Mouse (Mus musculus) CH12.LX (cell line): ENCODE results near the gene Itpr3. TPM values are rescaled to one million over a fixed set of nuclear protein-coding genes. Genes with fewer than 3 reads are reported as not detected.

Source experiments
- DNase-seq: peaks from one replicate; pipeline ENCODE4 v3.0.0-alpha.2; 2013; ENCODE audit errors: extremely low read depth
- H3K27ac ChIP-seq: 2 replicates; pipeline ENCODE4 v1.5.1; 2012; ENCODE audit warnings: low read depth, mild to moderate bottlenecking, control low read depth, moderate library complexity; ENCODE audit not compliant: insufficient read depth
- H3K27me3 ChIP-seq: replicated peaks from 2 replicates; pipeline ENCODE3; 2012; ENCODE audit warnings: inconsistent platforms
- H3K36me3 ChIP-seq, 2 experiments: replicated peaks in 1 of 2; 2 replicates each; pipeline versions ENCODE3 to v1.6.1; 2012; ENCODE audit warnings: inconsistent platforms in 1 of 2, low read length in 1 of 2, mild to moderate bottlenecking in 1 of 2, mixed read lengths in 1 of 2, moderate library complexity in 1 of 2; ENCODE audit not compliant: control insufficient read depth in 1 of 2, insufficient read depth in 1 of 2
- H3K4me1 ChIP-seq, 2 experiments: 2 replicates each; pipeline ENCODE4 v1.6.1; 2012; ENCODE audit warnings: inconsistent platforms in 1 of 2, moderate library complexity in 1 of 2; ENCODE audit not compliant: insufficient read depth in 2 of 2, control insufficient read depth in 1 of 2
- H3K4me2 ChIP-seq: 2 replicates; pipeline ENCODE4 v1.6.1; 2012; ENCODE audit warnings: low read depth, mild to moderate bottlenecking, control low read depth; ENCODE audit not compliant: poor library complexity, insufficient read depth, severe bottlenecking
- H3K4me3 ChIP-seq, 3 experiments: fragments of 150-350 bp in 1 of 3; sonication (generic) in 1 of 3; replicated peaks in 1 of 3; 2 replicates each; pipeline versions ENCODE3 to v1.5.1; 2011 to 2012; ENCODE audit warnings: low read depth in 2 of 3, low read length in 2 of 3, mild to moderate bottlenecking in 2 of 3, moderate library complexity in 2 of 3, control low read depth in 1 of 3, improper control_type of control experiment in 1 of 3, inconsistent platforms in 1 of 3, mixed read lengths in 1 of 3; ENCODE audit not compliant: poor library complexity in 1 of 3
- H3K79me2 ChIP-seq: replicated peaks from 2 replicates; pipeline ENCODE4 v1.6.1; 2012; ENCODE audit warnings: mild to moderate bottlenecking, moderate library complexity; ENCODE audit not compliant: control insufficient read depth, poor library complexity, insufficient read depth, severe bottlenecking; ENCODE audit errors: extremely low read depth
- H3K9ac ChIP-seq: 2 replicates; pipeline ENCODE4 v1.6.1; 2012; ENCODE audit warnings: low read depth, mild to moderate bottlenecking, control low read depth, moderate library complexity; ENCODE audit not compliant: insufficient read depth
- H3K9me3 ChIP-seq: replicated peaks from 2 replicates; pipeline ENCODE3; 2012; ENCODE audit warnings: low read length, inconsistent platforms, mixed read lengths
- BHLHE40 ChIP-seq: IDR thresholded peaks from 2 replicates; pipeline ENCODE4 v1.6.1; 2011; ENCODE audit warnings: mild to moderate bottlenecking, low read depth, low read length, improper control_type of control experiment
- CHD1 ChIP-seq: IDR thresholded peaks from 2 replicates; pipeline ENCODE4 v1.6.1; 2012; ENCODE audit warnings: low read depth, low read length, improper control_type of control experiment, inconsistent platforms
- CHD2 ChIP-seq: IDR thresholded peaks from 2 replicates; pipeline ENCODE4 v1.6.1; 2011; ENCODE audit warnings: low read length, improper control_type of control experiment
- CTCF ChIP-seq, 2 experiments: IDR thresholded peaks in 1 of 2; conservative IDR thresholded peaks in 1 of 2; 2 replicates each; pipeline ENCODE4 v1.5.1; 2011 to 2012; ENCODE audit warnings: low read depth in 2 of 2, low read length in 2 of 2, improper control_type of control experiment in 1 of 2, inconsistent platforms in 1 of 2, mild to moderate bottlenecking in 1 of 2, moderate library complexity in 1 of 2
- E2F4 ChIP-seq: IDR thresholded peaks from 2 replicates; pipeline ENCODE4 v1.6.1; 2011; ENCODE audit warnings: low read depth, low read length, improper control_type of control experiment; ENCODE audit not compliant: insufficient replicate concordance
- ELF1 ChIP-seq: IDR thresholded peaks from 2 replicates; pipeline ENCODE4 v1.6.1; 2014; ENCODE audit warnings: low read depth, mild to moderate bottlenecking, inconsistent platforms, low read length, improper control_type of control experiment
- EP300 ChIP-seq: IDR thresholded peaks from 2 replicates; pipeline ENCODE4 v1.6.1; 2011; ENCODE audit warnings: low read length, improper control_type of control experiment
- ETS1 ChIP-seq: conservative IDR thresholded peaks from 2 replicates; pipeline ENCODE4 v1.6.1; 2012; ENCODE audit warnings: low read depth, mild to moderate bottlenecking, inconsistent platforms, low read length, improper control_type of control experiment, moderate library complexity
- GABPA ChIP-seq: IDR thresholded peaks from 2 replicates; pipeline ENCODE4 v1.6.1; 2012; ENCODE audit warnings: low read depth, low read length, improper control_type of control experiment, inconsistent platforms; ENCODE audit not compliant: insufficient replicate concordance
- HCFC1 ChIP-seq: IDR thresholded peaks from 2 replicates; pipeline ENCODE4 v1.6.1; 2012; ENCODE audit warnings: low read depth, mild to moderate bottlenecking, inconsistent platforms, low read length, improper control_type of control experiment
- IRF4 ChIP-seq: IDR thresholded peaks from 2 replicates; pipeline ENCODE4 v1.6.1; 2014; ENCODE audit warnings: low read depth, mild to moderate bottlenecking, inconsistent platforms, low read length, improper control_type of control experiment
- JUN ChIP-seq: IDR thresholded peaks from 2 replicates; pipeline ENCODE4 v1.6.1; 2011; ENCODE audit warnings: low read depth, mild to moderate bottlenecking, low read length, improper control_type of control experiment, moderate library complexity; ENCODE audit not compliant: insufficient read depth
- JUND ChIP-seq: conservative IDR thresholded peaks from 2 replicates; pipeline ENCODE4 v1.6.1; 2011; ENCODE audit warnings: low read depth, low read length, improper control_type of control experiment
- KAT2A ChIP-seq: IDR thresholded peaks from 2 replicates; pipeline ENCODE4 v1.6.1; 2012; ENCODE audit warnings: low read length, improper control_type of control experiment, inconsistent platforms; ENCODE audit not compliant: insufficient replicate concordance
- MAFK ChIP-seq: IDR thresholded peaks from 2 replicates; pipeline ENCODE4 v1.6.1; 2011; ENCODE audit warnings: low read length, improper control_type of control experiment; ENCODE audit not compliant: insufficient replicate concordance
- MAX ChIP-seq: IDR thresholded peaks from 2 replicates; pipeline ENCODE4 v1.6.1; 2011; ENCODE audit warnings: low read length, improper control_type of control experiment
- MAZ ChIP-seq: IDR thresholded peaks from 2 replicates; pipeline ENCODE4 v1.6.1; 2012; ENCODE audit warnings: low read depth, mild to moderate bottlenecking, inconsistent platforms, low read length, improper control_type of control experiment, moderate library complexity
- MEF2A ChIP-seq: IDR thresholded peaks from 2 replicates; pipeline ENCODE4 v1.6.1; 2014; ENCODE audit warnings: low read depth, mild to moderate bottlenecking, inconsistent platforms, low read length, improper control_type of control experiment, borderline replicate concordance
- MXI1 ChIP-seq: IDR thresholded peaks from 2 replicates; pipeline ENCODE4 v1.6.1; 2011; ENCODE audit warnings: mild to moderate bottlenecking, low read depth, low read length, improper control_type of control experiment
- MYC ChIP-seq: IDR thresholded peaks from 2 replicates; pipeline ENCODE4 v1.6.1; 2011; ENCODE audit warnings: low read depth, mild to moderate bottlenecking, improper control_type of control experiment, low read length
- NELFE ChIP-seq: IDR thresholded peaks from 2 replicates; pipeline ENCODE4 v1.6.1; 2011; ENCODE audit warnings: low read depth, low read length, improper control_type of control experiment
- NRF1 ChIP-seq: IDR thresholded peaks from 2 replicates; pipeline ENCODE4 v1.6.1; 2014; ENCODE audit warnings: low read depth, mild to moderate bottlenecking, inconsistent platforms, low read length, improper control_type of control experiment, moderate library complexity
- PAX5 ChIP-seq: IDR thresholded peaks from 2 replicates; pipeline ENCODE4 v1.6.1; 2012; ENCODE audit warnings: low read length, inconsistent platforms, mixed read lengths
- POLR2A ChIP-seq: IDR thresholded peaks from 2 replicates; pipeline ENCODE4 v1.6.1; 2011; ENCODE audit warnings: low read depth, mild to moderate bottlenecking, improper control_type of control experiment, low read length
- POLR2AphosphoS2 ChIP-seq: IDR thresholded peaks from 2 replicates; pipeline ENCODE4 v1.6.1; 2011; ENCODE audit warnings: low read depth, low read length, improper control_type of control experiment
- RAD21 ChIP-seq: IDR thresholded peaks from 2 replicates; pipeline ENCODE4 v1.6.1; 2011; ENCODE audit warnings: low read depth, mild to moderate bottlenecking, low read length, improper control_type of control experiment, moderate library complexity
- RCOR1 ChIP-seq: conservative IDR thresholded peaks from 2 replicates; pipeline ENCODE4 v1.6.1; 2012; ENCODE audit warnings: low read depth, mild to moderate bottlenecking, inconsistent platforms, low read length, improper control_type of control experiment
- SIN3A ChIP-seq: IDR thresholded peaks from 2 replicates; pipeline ENCODE4 v1.6.1; 2012; ENCODE audit warnings: low read length, improper control_type of control experiment, inconsistent platforms
- SMC3 ChIP-seq: IDR thresholded peaks from 2 replicates; pipeline ENCODE4 v1.6.1; 2011; ENCODE audit warnings: low read depth, low read length, improper control_type of control experiment
- TBP ChIP-seq: conservative IDR thresholded peaks from 2 replicates; pipeline ENCODE4 v1.6.1; 2011; ENCODE audit warnings: low read depth, low read length, improper control_type of control experiment
- TCF12 ChIP-seq: IDR thresholded peaks from 2 replicates; pipeline ENCODE4 v1.6.1; 2014; ENCODE audit warnings: low read depth, mild to moderate bottlenecking, inconsistent platforms, low read length, improper control_type of control experiment
- UBTF ChIP-seq: IDR thresholded peaks from 2 replicates; pipeline ENCODE4 v1.6.1; 2012; ENCODE audit warnings: low read depth, mild to moderate bottlenecking, inconsistent platforms, low read length, improper control_type of control experiment, moderate library complexity
- USF1 ChIP-seq: IDR thresholded peaks from 2 replicates; pipeline ENCODE4 v1.6.1; 2014; ENCODE audit warnings: low read depth, mild to moderate bottlenecking, inconsistent platforms, low read length, improper control_type of control experiment
- USF2 ChIP-seq: conservative IDR thresholded peaks from 2 replicates; pipeline ENCODE4 v1.6.1; 2011; ENCODE audit warnings: low read depth, low read length, improper control_type of control experiment
- ZC3H11A ChIP-seq: IDR thresholded peaks from 2 replicates; pipeline ENCODE4 v1.6.1; 2012; ENCODE audit warnings: low read depth, mild to moderate bottlenecking, inconsistent platforms, low read length, improper control_type of control experiment
- ZKSCAN1 ChIP-seq: IDR thresholded peaks from 2 replicates; pipeline ENCODE4 v1.6.1; 2012; ENCODE audit warnings: low read depth, inconsistent platforms, low read length, improper control_type of control experiment, borderline replicate concordance
- ZMIZ1 ChIP-seq: IDR thresholded peaks from 2 replicates; pipeline ENCODE4 v1.6.1; 2012; ENCODE audit warnings: low read depth, mild to moderate bottlenecking, inconsistent platforms, low read length, improper control_type of control experiment
- ZNF384 ChIP-seq: IDR thresholded peaks from 2 replicates; pipeline ENCODE4 v1.6.1; 2012; ENCODE audit warnings: low read depth, low read length, improper control_type of control experiment, inconsistent platforms
- dilution Hi-C: fragments of 300-500 bp; cut with MboI; formaldehyde crosslinking; loops from 2 replicates; pipeline ENCODE4 v1.14.3; 2020; ENCODE audit warnings: low sequenced_read_pairs; ENCODE audit not compliant: extremely low pct_unique_long_range_greater_than_20kb, extremely low pct_ligation_motif_present
- in situ Hi-C: fragments of 300-500 bp; cut with MboI; formaldehyde crosslinking; loops from 3 replicates; pipeline ENCODE4 v1.14.3; 2019; ENCODE audit warnings: low sequenced_read_pairs, low pct_ligation_motif_present, low pct_unique_long_range_greater_than_20kb, mixed read lengths
- polyA plus RNA-seq: library from polyadenylated mRNA; unstranded; fragments of >175 nt; gene quantifications from 2 replicates; pipeline ENCODE4 v1.2.1, GENCODE M21; 2012; ENCODE audit warnings: low read depth; ENCODE audit not compliant: insufficient read length
- total RNA-seq, 2 experiments: library from RNA; depleted of rRNA; stranded (reverse); fragments of 300-350 nt in 1 of 2; fragments of >200 nt in 1 of 2; gene quantifications; 2 replicates each; pipeline ENCODE4 v1.2.3; 2012 to 2014

Itpr3 gene
- total and polyA plus RNA-seq, 3 experiments: 2.5 to 11.3 (median 9.5) TPM

- H3K79me2 ChIP-seq: peaks cover 25% of the 10 kb centered on the region
- in situ Hi-C loops: loop anchor here (25.0 kb wide), 1 partner anchor 484 kb away; the partner anchor contains the start of gene Grm4
- peak overlapping the region; percentile 98 for H3K4me2 ChIP-seq
- H3K9me3 ChIP-seq: peaks cover 6% of the 10 kb centered on the region
- peaks cover 13 to 42% of the 10 kb centered on the region in 2 experiments for H3K36me3 ChIP-seq
- H3K27ac ChIP-seq: peak overlapping the region; percentile 44
- H3K9ac ChIP-seq: peak overlapping the region; percentile 83
- dilution Hi-C loops: no loop called here
- TF ChIP-seq ZNF384 (no peak), NELFE (peak; percentile 77), MAX (no peak), CHD2 (peak; percentile 83), IRF4 (peak; percentile 69; the same call in 1 of the 2 replicates), JUN (no peak), RCOR1 (no peak), USF1 (no peak), SIN3A (peak; percentile 79), RAD21 (peak; percentile 50), HCFC1 (peak; percentile 74), ZKSCAN1 (no peak), CHD1 (no peak; the same call in 1 of the 2 replicates), POLR2A (peak; percentile 74), E2F4 (no peak), CTCF (conservative IDR thresholded peaks at IDR 0.05 in 1 of 2, IDR thresholded peaks at IDR 0.05 in 1 of 2; ENCODE audit: low read depth in 2 of 2, low read length in 2 of 2) (peak in 1 of 2 experiments; percentile 81; a peak in 3 of 4 replicates), MYC (no peak), ZC3H11A (no peak), KAT2A (0 out of 2 replicates have a peak, but pooled peaks have one; percentile 40), USF2 (no peak), BHLHE40 (peak; percentile 14; the same call in 1 of the 2 replicates), GABPA (no peak), MAFK (no peak), MEF2A (peak; percentile 61; the same call in 1 of the 2 replicates), SMC3 (peak; percentile 51), MAZ (no peak), PAX5 (no peak), NRF1 (peak; percentile 40; the same call in 1 of the 2 replicates), MXI1 (peak; percentile 82), UBTF (peak; percentile 63; the same call in 1 of the 2 replicates), JUND (no peak), ELF1 (peak; percentile 73), ZMIZ1 (peak; percentile 87), EP300 (no peak), TBP (peak; percentile 70; the same call in 1 of the 2 replicates), POLR2AphosphoS2 (peak; percentile 63; the same call in 1 of the 2 replicates), ETS1 (peak; percentile 34; the same call in 1 of the 2 replicates), TCF12 (peak; percentile 80)
- peaks cover 15 to 38% of the 10 kb centered on the region in 2 experiments for H3K4me1 ChIP-seq
- no peaks in the 10 kb centered on the region for H3K27me3 ChIP-seq
- peak; percentile 85 for DNase-seq
- peak overlapping the region; percentile 70 to 93 (median 87) for H3K4me3 ChIP-seq
These were observed 28.8 kb upstream of the Itpr3 start for GRCm38 (mm10) chr17:27028284-27028795.
